Mouse (Mus musculus): ENCODE results near the gene Sumo1. TPM values are rescaled to one million over a fixed set of nuclear protein-coding genes. Genes with fewer than 3 reads are reported as not detected.

Sumo1 gene
- total and polyA plus RNA-seq, 3 experiments, result 122 to 505 (median 296) TPM

DNA sequence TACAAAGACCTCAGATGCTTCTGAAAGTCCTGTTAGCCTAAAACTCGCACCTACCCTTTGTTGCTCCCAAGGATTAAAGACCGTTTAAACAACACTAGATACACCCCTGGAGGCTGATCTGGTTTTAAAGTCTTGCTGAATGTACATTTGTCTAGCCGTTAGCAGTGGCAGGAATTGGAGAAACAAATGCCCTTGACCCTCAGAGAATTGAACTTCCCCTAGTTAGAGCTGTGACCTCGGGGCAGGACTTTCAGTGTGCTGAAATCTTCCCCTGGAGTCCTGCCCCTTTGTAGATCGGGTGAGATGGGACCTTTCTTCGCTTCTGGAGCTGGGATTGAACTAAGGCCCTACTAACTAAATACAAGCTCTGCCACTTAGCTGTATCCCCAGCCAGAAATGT lies 41.4 kb downstream of the Sumo1 start:
- H3K36me3 ChIP-seq (replicated peaks in 1 of 2; ENCODE audit: control insufficient read depth in 1 of 2, insufficient read depth in 1 of 2, low read length in 1 of 2), result peaks cover 3 to 11% of the 10 kb centered on the region in 2 experiments
- DNase-seq (ENCODE audit: extremely low read depth), result no peak
- no peaks in the 10 kb centered on the region for H3K9me3 ChIP-seq (replicated peaks; ENCODE audit: low read length)
- H3K79me2 ChIP-seq (replicated peaks; ENCODE audit: control insufficient read depth, extremely low read depth, insufficient read depth, poor library complexity, severe bottlenecking), result no peaks in the 10 kb centered on the region
- peaks cover 0 to 6% of the 10 kb centered on the region in 2 experiments; a peak in 1 of 4 replicates for H3K4me1 ChIP-seq (ENCODE audit: control insufficient read depth in 1 of 2, insufficient read depth in 2 of 2)
- H3K9ac ChIP-seq (ENCODE audit: insufficient read depth, low read depth), result no peak overlapping the region
- no peak overlapping the region for H3K4me2 ChIP-seq (ENCODE audit: insufficient read depth, low read depth, poor library complexity, severe bottlenecking)
- H3K27me3 ChIP-seq (replicated peaks), result no peaks in the 10 kb centered on the region
- H3K4me3 ChIP-seq (replicated peaks in 1 of 3; ENCODE audit: low read depth in 2 of 3, low read length in 2 of 3, poor library complexity in 1 of 3), result no peak overlapping the region
- no peak overlapping the region for H3K27ac ChIP-seq (ENCODE audit: insufficient read depth, low read depth)
- TF ChIP-seq IRF4 (IDR thresholded peaks at IDR 0.05; ENCODE audit: low read depth, low read length) (no peak), MXI1 (IDR thresholded peaks at IDR 0.05; ENCODE audit: low read depth, low read length) (no peak), BHLHE40 (IDR thresholded peaks at IDR 0.05; ENCODE audit: low read depth, low read length) (no peak), RCOR1 (conservative IDR thresholded peaks at IDR 0.05; ENCODE audit: low read depth, low read length) (no peak), SIN3A (IDR thresholded peaks at IDR 0.05; ENCODE audit: low read length) (no peak), ZC3H11A (IDR thresholded peaks at IDR 0.05; ENCODE audit: low read depth, low read length) (no peak), USF2 (conservative IDR thresholded peaks at IDR 0.05; ENCODE audit: low read depth, low read length) (no peak), ZNF384 (IDR thresholded peaks at IDR 0.05; ENCODE audit: low read depth, low read length) (no peak), RAD21 (IDR thresholded peaks at IDR 0.05; ENCODE audit: low read depth, low read length) (no peak), MAX (IDR thresholded peaks at IDR 0.05; ENCODE audit: low read length) (no peak), MAZ (IDR thresholded peaks at IDR 0.05; ENCODE audit: low read depth, low read length) (no peak), NRF1 (IDR thresholded peaks at IDR 0.05; ENCODE audit: low read depth, low read length) (no peak), TBP (conservative IDR thresholded peaks at IDR 0.05; ENCODE audit: low read depth, low read length) (no peak), CHD2 (IDR thresholded peaks at IDR 0.05; ENCODE audit: low read length) (no peak), PAX5 (IDR thresholded peaks at IDR 0.05; ENCODE audit: low read length) (no peak)
- in situ Hi-C loops (cut with MboI; ENCODE audit: low pct_ligation_motif_present, low pct_unique_long_range_greater_than_20kb, low sequenced_read_pairs) (loop anchor here (10.0 kb wide), 1 partner anchor 384 kb away; no protein-coding TSS in a partner anchor), dilution Hi-C loops (cut with MboI; ENCODE audit: extremely low pct_ligation_motif_present, extremely low pct_unique_long_range_greater_than_20kb, low sequenced_read_pairs) (no loop called here)

DNA sequence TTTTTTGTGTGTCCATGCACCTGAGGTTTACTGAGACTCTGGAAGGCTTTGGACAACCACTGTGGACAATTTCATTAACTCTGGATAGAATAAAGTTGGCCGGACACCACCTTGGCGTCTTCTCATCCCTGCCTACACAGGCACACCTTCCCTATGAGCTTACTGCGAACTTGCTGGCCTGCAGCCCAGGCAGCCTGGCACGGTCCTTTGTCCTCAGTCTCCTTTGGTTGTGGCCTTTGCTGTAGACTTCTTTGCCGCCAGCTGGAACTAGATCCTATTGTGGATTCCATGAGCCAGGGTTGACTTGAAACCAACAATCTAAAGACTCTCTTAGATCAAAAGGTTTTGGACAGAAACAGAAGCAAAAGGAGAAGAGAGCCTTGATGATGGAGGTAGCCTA lies 45.2 kb downstream of the Sumo1 start:
- Histone ChIP-seq H3K79me2 (replicated peaks; ENCODE audit: control insufficient read depth, extremely low read depth, insufficient read depth, poor library complexity, severe bottlenecking) (no peaks in the 10 kb centered on the region), H3K9ac (ENCODE audit: insufficient read depth, low read depth) (no peak overlapping the region), H3K4me1 (ENCODE audit: control insufficient read depth in 1 of 2, insufficient read depth in 2 of 2) (no peaks in the 10 kb centered on the region), H3K27me3 (replicated peaks) (no peaks in the 10 kb centered on the region), H3K36me3 (replicated peaks in 1 of 2; ENCODE audit: control insufficient read depth in 1 of 2, insufficient read depth in 1 of 2, low read length in 1 of 2) (peaks cover 3 to 9% of the 10 kb centered on the region in 2 experiments), H3K4me2 (ENCODE audit: insufficient read depth, low read depth, poor library complexity, severe bottlenecking) (no peak overlapping the region), H3K4me3 (replicated peaks in 1 of 3; ENCODE audit: low read depth in 2 of 3, low read length in 2 of 3, poor library complexity in 1 of 3) (no peak overlapping the region), H3K27ac (ENCODE audit: insufficient read depth, low read depth) (no peak overlapping the region), H3K9me3 (replicated peaks; ENCODE audit: low read length) (no peaks in the 10 kb centered on the region)
- no peak for DNase-seq (ENCODE audit: extremely low read depth)
- dilution Hi-C loops (cut with MboI; ENCODE audit: extremely low pct_ligation_motif_present, extremely low pct_unique_long_range_greater_than_20kb, low sequenced_read_pairs), result no loop called here
- no peak for TF ChIP-seq ZC3H11A (IDR thresholded peaks at IDR 0.05; ENCODE audit: low read depth, low read length)
- no peak for TF ChIP-seq ETS1 (conservative IDR thresholded peaks at IDR 0.05; ENCODE audit: low read depth, low read length)
- TF ChIP-seq MXI1 (IDR thresholded peaks at IDR 0.05; ENCODE audit: low read depth, low read length), result no peak
- TF ChIP-seq MAX (IDR thresholded peaks at IDR 0.05; ENCODE audit: low read length), result no peak
- TF ChIP-seq NRF1 (IDR thresholded peaks at IDR 0.05; ENCODE audit: low read depth, low read length), result no peak
- TF ChIP-seq TBP (conservative IDR thresholded peaks at IDR 0.05; ENCODE audit: low read depth, low read length), result no peak
- no peak for TF ChIP-seq IRF4 (IDR thresholded peaks at IDR 0.05; ENCODE audit: low read depth, low read length)
- TF ChIP-seq MAFK (IDR thresholded peaks at IDR 0.05; ENCODE audit: insufficient replicate concordance, low read length), result no peak
- TF ChIP-seq CTCF (conservative IDR thresholded peaks at IDR 0.05 in 1 of 2, IDR thresholded peaks at IDR 0.05 in 1 of 2; ENCODE audit: low read depth in 2 of 2, low read length in 2 of 2), result no peak
- TF ChIP-seq BHLHE40 (IDR thresholded peaks at IDR 0.05; ENCODE audit: low read depth, low read length), result no peak
- no peak for TF ChIP-seq TCF12 (IDR thresholded peaks at IDR 0.05; ENCODE audit: low read depth, low read length)
- TF ChIP-seq JUN (IDR thresholded peaks at IDR 0.05; ENCODE audit: insufficient read depth, low read depth, low read length), result no peak
- TF ChIP-seq CHD2 (IDR thresholded peaks at IDR 0.05; ENCODE audit: low read length), result no peak
- in situ Hi-C loops (cut with MboI; ENCODE audit: low pct_ligation_motif_present, low pct_unique_long_range_greater_than_20kb, low sequenced_read_pairs), result loop anchor here (10.0 kb wide), 1 partner anchor 381 kb away; no protein-coding TSS in a partner anchor
